Mouse (Mus musculus): ENCODE data around the gene Gfer. TPM values are rescaled to one million over a fixed set of nuclear protein-coding genes. Genes with fewer than 3 reads are reported as not detected.

Gene Gfer
- total and polyA plus RNA-seq, 3 experiments = 83.0 to 86.8 TPM; not detected in 1

DNA sequence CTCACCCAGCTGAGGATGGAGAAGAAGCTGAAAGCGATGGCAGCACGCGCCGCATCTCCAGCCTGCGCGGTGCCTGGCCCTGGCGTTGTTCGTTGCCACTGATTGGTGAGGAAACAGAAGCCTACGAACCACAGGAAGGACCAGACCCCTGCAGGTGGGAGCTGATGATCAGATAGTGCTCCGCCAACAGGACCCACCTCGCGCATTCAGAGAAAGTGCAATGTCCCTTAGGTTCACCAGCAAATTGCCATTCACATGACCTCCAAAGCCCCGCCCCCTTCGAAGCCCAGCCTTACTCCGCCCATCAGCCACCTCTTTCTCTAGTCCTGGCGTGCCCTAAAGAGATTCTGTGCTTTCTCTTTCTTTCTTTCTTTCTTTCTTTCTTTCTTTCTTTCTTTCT lies 9.4 kb downstream of the Gfer start:
- DNase-seq (ENCODE audit: low read depth, low spot score) = peak; percentile 84
- no peaks in the 10 kb centered on the region for H3K27me3 ChIP-seq (ENCODE audit: control insufficient read depth in 1 of 2, insufficient read depth in 2 of 2, low read length in 2 of 2)
- no peaks in the 10 kb centered on the region for H3K79me2 ChIP-seq (ENCODE audit: control insufficient read depth, insufficient read depth, low read length, poor library complexity)
- H3K36me3 ChIP-seq (ENCODE audit: control insufficient read depth in 1 of 2, insufficient read depth in 2 of 2, low read length in 2 of 2) = peaks cover 0 to 3% of the 10 kb centered on the region in 2 experiments; a peak in 1 of 4 replicates
- H3K4me3 ChIP-seq (ENCODE audit: control insufficient read depth in 1 of 2, insufficient read depth in 1 of 2, low read depth in 2 of 2, low read length in 2 of 2) = peak overlapping the region; percentile 36 to 72
- H3K4me1 ChIP-seq (ENCODE audit: control insufficient read depth in 1 of 2, insufficient read depth in 2 of 2, low read length in 2 of 2) = peaks cover 0 to 12% of the 10 kb centered on the region in 2 experiments; a peak in 3 of 4 replicates
- peak overlapping the region; percentile 2 for H3K27ac ChIP-seq (ENCODE audit: control insufficient read depth, low read depth, low read length)
- no peaks in the 10 kb centered on the region for H3K9me3 ChIP-seq (replicated peaks; ENCODE audit: insufficient read depth, low read length)
- peak overlapping the region; percentile 24 for H3K9ac ChIP-seq (ENCODE audit: control insufficient read depth, low read depth, low read length, poor library complexity, severe bottlenecking)
- no peak for TF ChIP-seq POLR2AphosphoS2 (IDR thresholded peaks at IDR 0.05; ENCODE audit: low read length)
- 0 out of 2 replicates have a peak, but pooled peaks have one; percentile 15 for TF ChIP-seq MYC (IDR thresholded peaks at IDR 0.05; ENCODE audit: low read depth, low read length)
- TF ChIP-seq USF1 (IDR thresholded peaks at IDR 0.05; ENCODE audit: low read depth, low read length) = peak; percentile 73
- TF ChIP-seq POLR2A (IDR thresholded peaks at IDR 0.05; ENCODE audit: control insufficient read depth in 1 of 2, insufficient read depth in 1 of 2, low read depth in 1 of 2, low read length in 2 of 2, poor library complexity in 1 of 2) = 0 out of 4 replicates have a peak, but pooled peaks of 1 of the 2 experiments have one; percentile 9

DNA sequence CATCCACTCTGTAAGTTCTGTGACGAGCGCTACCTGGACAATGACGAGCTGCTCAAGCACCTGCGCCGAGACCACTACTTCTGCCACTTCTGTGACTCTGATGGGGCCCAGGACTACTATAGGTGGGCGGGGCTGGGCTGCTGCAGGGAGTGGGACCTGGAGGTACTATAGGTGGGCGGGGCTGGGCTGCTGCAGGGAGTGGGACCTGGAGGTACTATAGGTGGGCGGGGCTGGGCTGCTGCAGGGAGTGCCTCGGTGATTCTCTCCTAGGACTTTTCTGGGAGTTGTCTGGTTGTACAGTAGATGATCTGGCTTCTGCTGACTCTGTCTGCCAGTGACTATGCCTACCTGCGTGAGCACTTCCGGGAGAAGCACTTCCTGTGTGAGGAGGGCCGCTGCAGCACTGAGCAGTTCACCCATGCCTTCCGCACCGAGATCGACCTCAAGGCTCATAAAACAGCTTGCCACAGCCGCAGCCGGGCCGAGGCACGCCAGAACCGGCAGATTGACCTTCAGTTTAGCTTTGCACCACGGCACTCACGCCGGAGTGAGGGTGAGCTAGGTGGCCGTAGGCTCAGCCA lies 18.4 kb downstream of the Gfer start:
- TF ChIP-seq CHD2 (IDR thresholded peaks at IDR 0.05; ENCODE audit: low read length) = no peak
- no peak for TF ChIP-seq ZMIZ1 (IDR thresholded peaks at IDR 0.05; ENCODE audit: low read depth, low read length)
- TF ChIP-seq CTCF (IDR thresholded peaks at IDR 0.05 in 2 of 3, conservative IDR thresholded peaks at IDR 0.05 in 1 of 3; ENCODE audit: control insufficient read depth in 1 of 3, insufficient read depth in 1 of 3, low read depth in 2 of 3, low read length in 3 of 3, poor library complexity in 1 of 3, severe bottlenecking in 1 of 3) = no peak
- TF ChIP-seq USF2 (IDR thresholded peaks at IDR 0.05; ENCODE audit: borderline replicate concordance in 1 of 2, insufficient read depth in 1 of 2, low read depth in 1 of 2, low read length in 2 of 2) = no peak
- no peak for TF ChIP-seq RAD21 (IDR thresholded peaks at IDR 0.05; ENCODE audit: low read depth, low read length)
- TF ChIP-seq TCF12 (IDR thresholded peaks at IDR 0.05; ENCODE audit: low read depth, low read length) = no peak
- no peak for TF ChIP-seq JUND (IDR thresholded peaks at IDR 0.05; ENCODE audit: low read depth, low read length)
- TF ChIP-seq NRF1 (IDR thresholded peaks at IDR 0.05; ENCODE audit: insufficient read depth, low read depth, low read length, poor library complexity, severe bottlenecking) = no peak
- Histone ChIP-seq H3K36me3 (ENCODE audit: control insufficient read depth in 1 of 2, insufficient read depth in 2 of 2, low read length in 2 of 2) (peaks cover 0 to 12% of the 10 kb centered on the region in 2 experiments; a peak in 1 of 4 replicates), H3K27ac (ENCODE audit: control insufficient read depth, low read depth, low read length) (no peak overlapping the region), H3K9ac (ENCODE audit: control insufficient read depth, low read depth, low read length, poor library complexity, severe bottlenecking) (no peak overlapping the region), H3K9me3 (replicated peaks; ENCODE audit: insufficient read depth, low read length) (no peaks in the 10 kb centered on the region), H3K79me2 (ENCODE audit: control insufficient read depth, insufficient read depth, low read length, poor library complexity) (peaks cover 22% of the 10 kb centered on the region), H3K27me3 (ENCODE audit: control insufficient read depth in 1 of 2, insufficient read depth in 2 of 2, low read length in 2 of 2) (no peaks in the 10 kb centered on the region), H3K4me3 (ENCODE audit: control insufficient read depth in 1 of 2, insufficient read depth in 1 of 2, low read depth in 2 of 2, low read length in 2 of 2) (no peak overlapping the region), H3K4me1 (ENCODE audit: control insufficient read depth in 1 of 2, insufficient read depth in 2 of 2, low read length in 2 of 2) (no peaks in the 10 kb centered on the region)
- no peak for DNase-seq (ENCODE audit: low read depth, low spot score)

DNA sequence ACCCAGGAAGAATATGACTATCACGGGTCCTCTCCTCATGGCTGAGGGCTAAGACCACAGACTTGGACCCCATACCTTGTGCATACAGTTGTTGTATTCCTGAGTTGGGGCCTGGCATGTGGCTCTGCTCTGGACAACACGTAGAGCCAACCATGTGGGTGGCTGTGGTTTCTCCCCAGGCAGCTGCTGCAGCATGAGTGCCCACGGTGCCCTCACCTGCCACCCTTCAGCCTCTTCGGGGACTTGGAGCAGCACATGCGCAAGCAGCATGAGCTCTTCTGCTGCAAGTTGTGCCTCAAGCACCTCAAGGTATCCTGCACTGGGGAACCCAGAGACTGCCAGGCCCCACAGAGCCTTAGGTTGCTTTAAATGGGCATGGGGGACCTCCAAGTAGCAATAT lies 19.1 kb downstream of the Gfer start:
- no peak for DNase-seq (ENCODE audit: low read depth, low spot score)
- Histone ChIP-seq H3K4me3 (ENCODE audit: control insufficient read depth in 1 of 2, insufficient read depth in 1 of 2, low read depth in 2 of 2, low read length in 2 of 2) (no peak overlapping the region), H3K9me3 (replicated peaks; ENCODE audit: insufficient read depth, low read length) (no peaks in the 10 kb centered on the region), H3K79me2 (ENCODE audit: control insufficient read depth, insufficient read depth, low read length, poor library complexity) (peaks cover 28% of the 10 kb centered on the region), H3K27ac (ENCODE audit: control insufficient read depth, low read depth, low read length) (no peak overlapping the region), H3K27me3 (ENCODE audit: control insufficient read depth in 1 of 2, insufficient read depth in 2 of 2, low read length in 2 of 2) (no peaks in the 10 kb centered on the region), H3K4me1 (ENCODE audit: control insufficient read depth in 1 of 2, insufficient read depth in 2 of 2, low read length in 2 of 2) (peaks cover 0 to 6% of the 10 kb centered on the region in 2 experiments; a peak in 2 of 4 replicates), H3K36me3 (ENCODE audit: control insufficient read depth in 1 of 2, insufficient read depth in 2 of 2, low read length in 2 of 2) (peaks cover 5 to 12% of the 10 kb centered on the region in 2 experiments; a peak in 3 of 4 replicates), H3K9ac (ENCODE audit: control insufficient read depth, low read depth, low read length, poor library complexity, severe bottlenecking) (no peak overlapping the region)
- TF ChIP-seq ZNF384 (IDR thresholded peaks at IDR 0.05; ENCODE audit: low read depth, low read length) (no peak), UBTF (IDR thresholded peaks at IDR 0.05; ENCODE audit: borderline replicate concordance, insufficient read depth, low read depth, low read length) (no peak), BHLHE40 (IDR thresholded peaks at IDR 0.05; ENCODE audit: borderline replicate concordance, low read depth, low read length) (no peak), RCOR1 (IDR thresholded peaks at IDR 0.05; ENCODE audit: low read depth, low read length) (no peak), SMC3 (IDR thresholded peaks at IDR 0.05; ENCODE audit: low read depth, low read length) (no peak), CHD1 (IDR thresholded peaks at IDR 0.05; ENCODE audit: low read depth, low read length) (no peak), MEF2A (IDR thresholded peaks at IDR 0.05; ENCODE audit: extremely low read depth, insufficient replicate concordance, low read depth, low read length, poor library complexity, severe bottlenecking) (no peak)

Data from MEL (cell line).